Mouse (Mus musculus): ENCODE measurements around the gene Smarcb1. TPM values are rescaled to one million over a fixed set of nuclear protein-coding genes. Genes with fewer than 3 reads are reported as not detected.

Smarcb1 gene
- total and polyA plus RNA-seq, 3 experiments = 76.2 to 96.0 (median 94.9) TPM

- Histone ChIP-seq H3K9me3 (replicated peaks; ENCODE audit: low read length) (no peaks in the 10 kb centered on the region), H3K4me3 (replicated peaks in 1 of 3; ENCODE audit: low read depth in 2 of 3, low read length in 2 of 3, poor library complexity in 1 of 3) (no peak overlapping the region), H3K4me1 (ENCODE audit: control insufficient read depth in 1 of 2, insufficient read depth in 2 of 2) (peaks cover 3 to 40% of the 10 kb centered on the region in 2 experiments; a peak in 3 of 4 replicates), H3K4me2 (ENCODE audit: insufficient read depth, low read depth, poor library complexity, severe bottlenecking) (no peak overlapping the region), H3K9ac (ENCODE audit: insufficient read depth, low read depth) (no peak overlapping the region), H3K36me3 (replicated peaks in 1 of 2; ENCODE audit: control insufficient read depth in 1 of 2, insufficient read depth in 1 of 2, low read length in 1 of 2) (peaks cover 24 to 54% of the 10 kb centered on the region in 2 experiments), H3K27ac (ENCODE audit: insufficient read depth, low read depth) (no peak overlapping the region), H3K79me2 (replicated peaks; ENCODE audit: control insufficient read depth, extremely low read depth, insufficient read depth, poor library complexity, severe bottlenecking) (peaks cover 34% of the 10 kb centered on the region), H3K27me3 (replicated peaks) (no peaks in the 10 kb centered on the region)
- no peak for DNase-seq (ENCODE audit: extremely low read depth)
- dilution Hi-C loops (cut with MboI; ENCODE audit: extremely low pct_ligation_motif_present, extremely low pct_unique_long_range_greater_than_20kb, low sequenced_read_pairs) = no loop called here
- no peak for TF ChIP-seq USF1 (IDR thresholded peaks at IDR 0.05; ENCODE audit: low read depth, low read length)
- no peak for TF ChIP-seq UBTF (IDR thresholded peaks at IDR 0.05; ENCODE audit: low read depth, low read length)
- no peak for TF ChIP-seq ZNF384 (IDR thresholded peaks at IDR 0.05; ENCODE audit: low read depth, low read length)
- no peak for TF ChIP-seq TCF12 (IDR thresholded peaks at IDR 0.05; ENCODE audit: low read depth, low read length)
- no peak for TF ChIP-seq ZC3H11A (IDR thresholded peaks at IDR 0.05; ENCODE audit: low read depth, low read length)
- in situ Hi-C loops (cut with MboI; ENCODE audit: low pct_ligation_motif_present, low pct_unique_long_range_greater_than_20kb, low sequenced_read_pairs) = no loop called here
Measured at GRCm38 (mm10) chr10:75919026-75919425, 2.4 kb downstream of the Smarcb1 start.

- Histone ChIP-seq H3K36me3 (replicated peaks in 1 of 2; ENCODE audit: control insufficient read depth in 1 of 2, insufficient read depth in 1 of 2, low read length in 1 of 2) (peaks cover 34 to 72% of the 10 kb centered on the region in 2 experiments), H3K9me3 (replicated peaks; ENCODE audit: low read length) (no peaks in the 10 kb centered on the region), H3K79me2 (replicated peaks; ENCODE audit: control insufficient read depth, extremely low read depth, insufficient read depth, poor library complexity, severe bottlenecking) (peaks cover 34% of the 10 kb centered on the region), H3K4me1 (ENCODE audit: control insufficient read depth in 1 of 2, insufficient read depth in 2 of 2) (peaks cover 3 to 27% of the 10 kb centered on the region in 2 experiments; a peak in 3 of 4 replicates), H3K27ac (ENCODE audit: insufficient read depth, low read depth) (no peak overlapping the region), H3K27me3 (replicated peaks) (no peaks in the 10 kb centered on the region), H3K4me3 (replicated peaks in 1 of 3; ENCODE audit: low read depth in 2 of 3, low read length in 2 of 3, poor library complexity in 1 of 3) (no peak overlapping the region), H3K9ac (ENCODE audit: insufficient read depth, low read depth) (no peak overlapping the region), H3K4me2 (ENCODE audit: insufficient read depth, low read depth, poor library complexity, severe bottlenecking) (no peak overlapping the region)
- TF ChIP-seq EP300 (IDR thresholded peaks at IDR 0.05; ENCODE audit: low read length) (no peak), BHLHE40 (IDR thresholded peaks at IDR 0.05; ENCODE audit: low read depth, low read length) (no peak), TCF12 (IDR thresholded peaks at IDR 0.05; ENCODE audit: low read depth, low read length) (no peak), USF2 (conservative IDR thresholded peaks at IDR 0.05; ENCODE audit: low read depth, low read length) (no peak), TBP (conservative IDR thresholded peaks at IDR 0.05; ENCODE audit: low read depth, low read length) (no peak), CHD2 (IDR thresholded peaks at IDR 0.05; ENCODE audit: low read length) (no peak), HCFC1 (IDR thresholded peaks at IDR 0.05; ENCODE audit: low read depth, low read length) (no peak), KAT2A (IDR thresholded peaks at IDR 0.05; ENCODE audit: insufficient replicate concordance, low read length) (no peak), ZMIZ1 (IDR thresholded peaks at IDR 0.05; ENCODE audit: low read depth, low read length) (no peak), CHD1 (IDR thresholded peaks at IDR 0.05; ENCODE audit: low read depth, low read length) (no peak), RAD21 (IDR thresholded peaks at IDR 0.05; ENCODE audit: low read depth, low read length) (no peak), NRF1 (IDR thresholded peaks at IDR 0.05; ENCODE audit: low read depth, low read length) (no peak), MXI1 (IDR thresholded peaks at IDR 0.05; ENCODE audit: low read depth, low read length) (no peak), NELFE (IDR thresholded peaks at IDR 0.05; ENCODE audit: low read depth, low read length) (no peak)
- in situ Hi-C loops (cut with MboI; ENCODE audit: low pct_ligation_motif_present, low pct_unique_long_range_greater_than_20kb, low sequenced_read_pairs) (no loop called here), dilution Hi-C loops (cut with MboI; ENCODE audit: extremely low pct_ligation_motif_present, extremely low pct_unique_long_range_greater_than_20kb, low sequenced_read_pairs) (no loop called here)
- DNase-seq (ENCODE audit: extremely low read depth) = no peak
Measured at GRCm38 (mm10) chr10:75916840-75917239, 4.6 kb downstream of the Smarcb1 start.
